Mouse (Mus musculus) embryonic facial prominence, embryonic 14.5 days (tissue): ENCODE results near the gene Noto. TPM values are rescaled to one million over a fixed set of nuclear protein-coding genes. Genes with fewer than 3 reads are reported as not detected.
A peak's percentile ranks its signal among the peaks of the same experiment; 100 is the strongest.

Experiments
- ATAC-seq: fragments of 200-750 bp; cut with Nextera tagmentation; 2 replicates; pipeline ENCODE4 v1.8.0; 2017; ENCODE audit warnings: low read depth, moderate number of reproducible peaks, moderate TSS enrichment
- DNase-seq: peaks from one replicate; pipeline ENCODE4 v3.0.0-alpha.2; 2015; ENCODE audit warnings: low spot score
- H3K27ac ChIP-seq: fragments of 300-500 bp; sonication (generic); replicated peaks from 2 replicates; pipeline ENCODE4 v1.5.1; 2014; ENCODE audit warnings: low read depth, mild to moderate bottlenecking, low read length, moderate library complexity
- H3K27me3 ChIP-seq: fragments of 300-500 bp; sonication (generic); replicated peaks from 2 replicates; pipeline ENCODE4 v1.6.1; 2014; ENCODE audit warnings: low read length; ENCODE audit not compliant: control insufficient read depth, insufficient read depth
- H3K36me3 ChIP-seq: fragments of 300-500 bp; sonication (generic); 2 replicates; pipeline ENCODE4 v1.6.1; 2014; ENCODE audit warnings: low read length, mixed read lengths; ENCODE audit not compliant: control insufficient read depth, insufficient read depth
- H3K4me1 ChIP-seq: fragments of 300-500 bp; sonication (generic); 2 replicates; pipeline ENCODE4 v1.6.1; 2014; ENCODE audit warnings: antibody characterized with exemption, low read length; ENCODE audit not compliant: control insufficient read depth, insufficient read depth
- H3K4me2 ChIP-seq: fragments of 300-500 bp; sonication (generic); 2 replicates; pipeline ENCODE4 v1.6.1; 2014; ENCODE audit warnings: low read depth, mild to moderate bottlenecking, low read length, moderate library complexity, mixed read lengths
- H3K4me3 ChIP-seq: fragments of 300-500 bp; sonication (generic); 2 replicates; pipeline ENCODE4 v1.5.1; 2014; ENCODE audit warnings: low read depth, mild to moderate bottlenecking, low read length
- H3K9ac ChIP-seq: fragments of 300-500 bp; sonication (generic); 2 replicates; pipeline ENCODE4 v1.6.1; 2014; ENCODE audit warnings: low read depth, mild to moderate bottlenecking, low read length, moderate library complexity, mixed read lengths
- H3K9me3 ChIP-seq: fragments of 300-500 bp; sonication (generic); 2 replicates; pipeline ENCODE4 v1.6.1; 2016; ENCODE audit warnings: low read length; ENCODE audit not compliant: control insufficient read depth
- WGBS: fragments of 180-500 bp; shearing (Covaris S2); extraction: QIAGEN DNeasy Blood & Tissue Kit; methylation state at CpG from one replicate; pipeline ENCODE4 v1.1.7; 2014; 5-methylcytosine and 5-hydroxymethylcytosine counted together
- polyA plus RNA-seq: library from polyadenylated mRNA; unstranded; fragments of >200 nt; fragmentation: Nextera tagmentation; extraction: Ambion mirVana; gene quantifications from 2 replicates; pipeline ENCODE4 v1.2.1, GENCODE M21; 2014

Noto gene
- polyA plus RNA-seq, 1 experiment from 2014 or later = not detected

DNA sequence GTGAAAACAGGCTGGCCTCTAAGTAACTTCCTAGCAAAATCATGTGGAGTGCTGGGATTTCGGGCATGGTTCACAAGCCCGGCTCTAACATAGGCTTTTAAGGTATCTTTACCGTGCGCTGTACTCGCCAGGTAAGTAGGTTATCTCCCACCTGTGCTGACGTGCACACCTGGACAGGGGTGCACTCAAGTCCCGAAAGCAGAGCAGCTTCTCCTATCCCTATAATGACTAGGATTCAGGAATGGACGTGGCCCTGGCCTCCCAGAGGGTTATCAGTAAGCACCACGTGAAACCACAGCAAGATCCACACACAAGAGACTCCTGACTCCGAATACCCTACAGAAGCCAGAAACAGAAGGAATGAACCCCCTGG, 42.1 kb upstream of the Noto start:
- H3K27ac ChIP-seq = no peak overlapping the region
- H3K36me3 ChIP-seq = no peaks in the 10 kb centered on the region
- no peaks in the 10 kb centered on the region for H3K9me3 ChIP-seq
- H3K4me1 ChIP-seq = no peaks in the 10 kb centered on the region
- DNase-seq (no peak), ATAC-seq (no peak)
- H3K27me3 ChIP-seq = no peaks in the 10 kb centered on the region; the same call in 1 of the 2 replicates
- no peak overlapping the region for H3K4me2 ChIP-seq
- 82% methylated on average over 10 of the region's 10 CpGs for WGBS
- H3K9ac ChIP-seq = no peak overlapping the region
- no peak overlapping the region for H3K4me3 ChIP-seq

DNA sequence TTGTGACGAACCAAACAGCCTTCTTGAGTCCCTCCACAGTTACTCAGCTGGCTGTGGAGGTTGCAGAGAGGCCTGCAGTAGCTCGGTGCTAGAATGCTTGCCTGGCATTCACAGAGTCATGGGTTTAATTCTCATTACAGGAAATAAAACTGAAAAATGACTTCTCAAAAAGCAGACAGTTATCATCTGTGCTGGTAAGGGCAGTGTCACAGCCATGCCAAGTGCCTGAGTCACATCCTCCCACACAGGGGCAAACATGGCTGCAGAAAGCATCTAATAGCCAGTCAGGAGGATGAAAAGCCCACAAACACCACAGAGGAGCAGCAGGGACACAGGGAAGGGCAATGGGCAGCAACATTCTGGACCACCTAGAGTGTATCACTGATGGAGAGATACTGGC, 40.9 kb upstream of the Noto start:
- ATAC-seq (no peak), DNase-seq (no peak)
- Histone ChIP-seq H3K36me3 (no peaks in the 10 kb centered on the region), H3K9me3 (no peaks in the 10 kb centered on the region), H3K4me3 (no peak overlapping the region), H3K27ac (no peak overlapping the region), H3K4me1 (no peaks in the 10 kb centered on the region), H3K4me2 (no peak overlapping the region), H3K9ac (no peak overlapping the region), H3K27me3 (no peaks in the 10 kb centered on the region; the same call in 1 of the 2 replicates)
- 82% methylated on average over 2 of the region's 2 CpGs for WGBS

DNA sequence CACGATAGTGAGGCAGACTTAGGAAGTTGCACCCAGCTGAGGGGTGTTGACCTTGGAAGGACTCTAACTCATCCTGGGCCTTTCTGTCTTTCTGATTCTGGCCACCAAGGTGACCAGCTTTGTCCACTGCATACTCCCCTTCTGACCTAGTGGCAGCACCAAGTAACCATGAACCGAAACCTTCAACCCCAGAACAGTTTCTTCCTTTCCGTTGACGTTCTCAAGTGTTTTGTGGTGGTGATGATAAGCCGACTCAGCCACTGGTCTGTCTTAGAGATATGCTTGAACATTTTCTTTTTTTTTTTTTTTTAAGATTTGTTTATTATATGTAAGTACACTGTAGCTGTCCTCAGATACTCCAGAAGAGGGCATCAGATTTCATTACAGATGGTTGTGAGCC, 35.1 kb upstream of the Noto start:
- no peak overlapping the region for H3K4me2 ChIP-seq
- no peak overlapping the region for H3K9ac ChIP-seq
- no peak overlapping the region for H3K4me3 ChIP-seq
- no peaks in the 10 kb centered on the region for H3K4me1 ChIP-seq
- WGBS = 77% methylated on average over 5 of the region's 5 CpGs
- no peak for DNase-seq
- no peak overlapping the region for H3K27ac ChIP-seq
- no peaks in the 10 kb centered on the region; the same call in 1 of the 2 replicates for H3K27me3 ChIP-seq
- H3K9me3 ChIP-seq = no peaks in the 10 kb centered on the region
- ATAC-seq = no peak
- H3K36me3 ChIP-seq = no peaks in the 10 kb centered on the region

DNA sequence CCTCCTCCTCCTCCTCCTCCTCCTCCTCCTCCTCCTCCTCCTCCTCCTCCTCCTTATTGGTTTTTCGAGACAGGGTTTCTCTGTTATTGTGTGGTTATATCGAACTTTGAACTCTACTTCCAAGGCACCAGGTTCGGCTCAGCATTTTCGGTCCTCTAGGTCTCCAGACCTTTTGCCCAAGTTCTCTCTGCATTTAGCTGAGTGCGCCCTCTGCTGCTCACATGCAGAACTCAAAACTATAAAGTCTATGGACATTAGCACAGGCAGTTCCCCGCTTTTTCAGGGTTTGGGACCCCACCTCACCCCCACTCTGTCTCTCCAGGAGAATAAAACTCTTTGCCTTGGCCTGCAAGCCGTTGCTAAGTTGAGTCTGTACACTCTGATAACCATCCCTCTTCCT, 31.9 kb upstream of the Noto start:
- Histone ChIP-seq H3K4me2 (no peak overlapping the region), H3K4me3 (no peak overlapping the region), H3K4me1 (no peaks in the 10 kb centered on the region), H3K27me3 (no peaks in the 10 kb centered on the region; the same call in 1 of the 2 replicates), H3K27ac (no peak overlapping the region), H3K9ac (no peak overlapping the region), H3K9me3 (no peaks in the 10 kb centered on the region), H3K36me3 (no peaks in the 10 kb centered on the region)
- no peak for ATAC-seq
- 28% methylated on average over 4 of the region's 7 CpGs for WGBS
- DNase-seq = peak; percentile 67

DNA sequence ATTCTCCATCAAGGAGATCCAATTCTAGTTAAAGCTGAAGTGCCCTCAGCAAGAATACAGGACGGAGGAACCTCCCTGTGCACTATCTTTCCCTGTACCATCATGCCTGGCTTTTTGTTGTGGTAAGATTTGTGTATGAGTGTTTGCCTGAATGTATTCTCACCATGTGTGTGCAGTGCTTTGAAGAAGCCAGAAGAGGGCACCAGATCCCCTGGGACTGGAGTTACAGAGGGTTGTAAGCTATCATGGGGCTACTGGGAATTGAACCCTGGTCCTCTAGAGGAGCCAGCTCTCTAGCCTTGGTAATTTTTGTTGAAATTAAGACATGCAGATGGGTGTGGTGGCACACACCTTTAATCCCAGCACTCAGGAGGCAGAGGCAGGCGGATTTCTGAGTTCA, 28.3 kb upstream of the Noto start:
- H3K4me3 ChIP-seq = no peak overlapping the region
- 77% methylated on average over 2 of the region's 2 CpGs for WGBS
- H3K4me1 ChIP-seq = no peaks in the 10 kb centered on the region
- no peaks in the 10 kb centered on the region for H3K36me3 ChIP-seq
- ATAC-seq (no peak), DNase-seq (no peak)
- H3K9me3 ChIP-seq = no peaks in the 10 kb centered on the region
- H3K4me2 ChIP-seq = no peak overlapping the region
- no peak overlapping the region for H3K27ac ChIP-seq
- H3K27me3 ChIP-seq = no peaks in the 10 kb centered on the region
- no peak overlapping the region for H3K9ac ChIP-seq

DNA sequence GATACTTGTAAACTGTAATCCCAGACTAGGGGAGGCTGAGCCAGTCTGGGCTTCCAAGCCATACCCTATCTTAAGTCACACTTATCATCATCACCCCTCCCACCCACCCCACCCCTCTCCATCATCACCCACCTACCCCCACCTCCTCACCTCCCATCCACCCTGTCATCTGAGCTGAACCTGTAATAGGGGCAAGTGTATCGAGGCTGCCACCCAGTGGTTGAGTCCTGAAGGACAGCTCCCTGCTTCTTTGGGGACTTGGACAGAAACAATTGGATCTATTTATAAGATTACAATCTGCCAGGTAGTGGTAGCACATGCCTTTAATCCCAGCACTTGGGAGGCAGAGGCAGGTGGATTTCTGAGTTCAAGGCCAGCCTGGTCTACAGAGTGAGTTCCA, 26.5 kb upstream of the Noto start:
- no peak overlapping the region for H3K9ac ChIP-seq
- ATAC-seq = no peak
- H3K4me2 ChIP-seq = no peak overlapping the region
- H3K4me1 ChIP-seq = no peaks in the 10 kb centered on the region
- no peak overlapping the region for H3K4me3 ChIP-seq
- 22% methylated on average over 1 of the region's 1 CpGs for whole genome bisulfite sequencing
- H3K27ac ChIP-seq = no peak overlapping the region
- DNase-seq = no peak
- H3K27me3 ChIP-seq = no peaks in the 10 kb centered on the region
- no peaks in the 10 kb centered on the region for H3K36me3 ChIP-seq
- no peaks in the 10 kb centered on the region for H3K9me3 ChIP-seq

DNA sequence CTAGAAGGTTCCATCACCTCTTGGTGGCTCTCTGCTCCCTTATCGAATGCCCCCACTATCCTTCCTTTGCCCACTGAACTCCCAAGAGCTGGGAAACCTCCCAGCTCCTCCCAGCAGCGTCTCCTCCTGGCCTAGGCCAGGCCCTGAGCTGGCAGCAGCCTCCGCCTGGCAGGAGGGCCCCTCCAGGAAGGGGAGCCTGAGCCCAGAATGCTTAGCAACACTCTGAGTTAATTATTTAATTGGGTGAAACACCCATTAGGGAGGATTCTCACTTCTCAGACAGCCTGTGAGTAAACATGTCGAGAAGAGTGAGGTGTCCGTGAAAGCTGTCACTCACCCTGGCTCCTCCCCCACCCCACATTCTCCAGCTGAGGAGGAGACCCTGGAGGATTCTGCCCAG, 24.0 kb upstream of the Noto start:
- DNase-seq = no peak
- no peak overlapping the region for H3K4me2 ChIP-seq
- ATAC-seq = no peak
- 25% methylated on average over 5 of the region's 5 CpGs for WGBS
- no peak overlapping the region for H3K4me3 ChIP-seq
- H3K9me3 ChIP-seq = no peaks in the 10 kb centered on the region
- no peaks in the 10 kb centered on the region for H3K27me3 ChIP-seq
- H3K9ac ChIP-seq = no peak overlapping the region
- H3K36me3 ChIP-seq = no peaks in the 10 kb centered on the region
- no peaks in the 10 kb centered on the region for H3K4me1 ChIP-seq
- H3K27ac ChIP-seq = no peak overlapping the region

DNA sequence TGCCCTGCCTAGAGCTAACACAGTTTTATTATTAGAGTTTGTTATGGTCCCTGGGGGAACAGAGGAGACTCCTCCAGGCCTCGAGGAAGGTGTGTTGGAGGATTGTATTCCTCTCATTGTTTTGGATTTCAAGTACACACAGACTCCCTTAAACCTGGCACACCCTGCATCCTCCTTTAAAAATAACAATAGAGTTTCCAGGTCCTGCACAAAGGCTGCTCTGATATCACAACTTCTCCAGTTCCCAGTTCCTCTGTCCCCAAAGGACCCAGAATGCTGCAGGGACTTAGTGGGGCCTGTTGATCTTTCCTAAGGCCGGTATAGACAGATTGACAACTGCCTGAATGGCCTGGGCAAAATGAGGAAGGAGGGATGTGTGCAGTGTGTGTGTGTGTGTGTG, 21.1 kb upstream of the Noto start:
- Histone ChIP-seq H3K27me3 (peaks cover 7% of the 10 kb centered on the region), H3K4me1 (no peaks in the 10 kb centered on the region), H3K9me3 (no peaks in the 10 kb centered on the region), H3K4me3 (no peak overlapping the region), H3K4me2 (no peak overlapping the region), H3K9ac (no peak overlapping the region), H3K27ac (no peak overlapping the region), H3K36me3 (no peaks in the 10 kb centered on the region)
- WGBS = 41% methylated on average over 2 of the region's 2 CpGs
- no peak for DNase-seq
- ATAC-seq = no peak

DNA sequence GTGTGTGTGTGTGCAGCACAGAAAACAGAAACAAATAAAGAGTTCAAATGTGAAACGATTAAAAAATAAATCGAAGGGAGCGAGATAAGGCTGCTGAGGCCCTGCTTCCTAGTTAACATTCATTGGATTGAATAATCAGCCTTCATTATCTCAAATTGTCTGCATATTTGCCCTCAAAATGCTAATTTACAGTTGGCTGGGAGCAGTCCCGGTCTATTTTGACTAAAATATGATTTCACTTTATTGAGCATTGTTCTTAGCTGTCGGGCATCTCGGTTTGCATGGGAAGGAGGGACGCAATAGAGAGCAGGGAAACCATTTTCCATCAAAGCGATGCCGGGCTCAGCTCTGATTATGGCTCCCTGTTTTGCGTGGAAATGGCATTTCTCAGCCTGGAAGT, 20.6 kb upstream of the Noto start:
- no peak for DNase-seq
- peaks cover 11% of the 10 kb centered on the region for H3K27me3 ChIP-seq
- 78% methylated on average over 10 of the region's 10 CpGs for WGBS

More for the DNA sequence above, 20.6 kb upstream of the Noto start:
- Histone ChIP-seq H3K4me2 (no peak overlapping the region), H3K4me3 (no peak overlapping the region), H3K36me3 (no peaks in the 10 kb centered on the region), H3K4me1 (no peaks in the 10 kb centered on the region), H3K9me3 (no peaks in the 10 kb centered on the region), H3K9ac (no peak overlapping the region), H3K27ac (no peak overlapping the region)
- no peak for ATAC-seq
